Mouse (Mus musculus): ENCODE measurements around the gene Rbm17. TPM values are rescaled to one million over a fixed set of nuclear protein-coding genes. Genes with fewer than 3 reads are reported as not detected.

Rbm17 gene
- polyA plus RNA-seq, 1 experiment from 2014 or later, result 107 TPM

DNA sequence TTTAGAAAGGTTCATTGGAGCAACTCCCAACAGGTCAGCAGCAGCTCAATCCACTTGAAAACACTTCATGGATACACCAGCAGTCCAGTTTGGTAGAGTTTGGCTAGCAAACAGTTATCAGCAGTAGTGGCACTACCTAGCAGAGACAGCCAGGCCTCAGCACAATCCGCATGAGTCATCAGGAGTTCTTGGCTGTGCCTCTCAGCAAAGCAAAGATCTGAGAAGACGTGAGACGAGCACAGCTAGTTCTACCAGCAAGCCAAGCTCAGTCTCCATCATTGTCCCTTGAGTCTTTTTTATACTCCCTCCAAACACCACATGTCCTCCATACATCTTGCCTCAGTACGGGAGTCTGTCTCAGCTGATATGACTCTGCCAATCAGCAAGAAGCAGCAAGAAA lies 24.6 kb downstream of the Rbm17 start:
- 0 out of 2 replicates have a peak, but pooled peaks cover 5% of the 10 kb centered on the region for H3K9me3 ChIP-seq (replicated peaks)
- H3K27me3 ChIP-seq (replicated peaks), result no peaks in the 10 kb centered on the region
- no peaks in the 10 kb centered on the region for H3K4me1 ChIP-seq
- H3K27ac ChIP-seq, result no peak overlapping the region
- H3K36me3 ChIP-seq, result peaks cover 25% of the 10 kb centered on the region
- ATAC-seq, result no peak
- H3K4me3 ChIP-seq, result no peak overlapping the region
- H3K4me2 ChIP-seq, result no peak overlapping the region
- WGBS (ENCODE audit: insufficient replicate concordance), result 80% methylated on average over 4 of the region's 4 CpGs
- no peak overlapping the region for H3K9ac ChIP-seq

DNA sequence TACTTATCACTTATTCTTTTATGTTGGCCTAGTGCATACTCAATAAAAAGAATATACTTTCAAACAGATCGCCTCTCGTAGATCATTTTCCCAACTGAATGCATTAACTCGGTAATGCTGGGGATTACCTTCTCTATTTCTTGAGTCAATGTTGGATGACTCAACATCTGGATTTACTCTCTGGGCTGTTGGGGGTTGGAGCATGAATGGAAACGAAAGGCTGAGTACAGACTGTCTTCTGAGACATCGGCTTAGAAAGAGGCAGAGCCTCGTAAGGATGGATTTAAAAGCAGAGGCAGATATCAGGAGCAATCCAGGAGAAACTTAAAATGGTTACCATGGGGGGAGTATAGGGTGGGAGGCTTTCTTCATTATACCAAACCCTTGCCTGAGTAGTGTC lies 25.8 kb downstream of the Rbm17 start:
- 75% methylated on average over 6 of the region's 6 CpGs for WGBS (ENCODE audit: insufficient replicate concordance)
- H3K9me3 ChIP-seq (replicated peaks), result 0 out of 2 replicates have a peak, but pooled peaks cover 5% of the 10 kb centered on the region
- H3K4me2 ChIP-seq, result no peak overlapping the region
- no peak overlapping the region for H3K27ac ChIP-seq
- H3K36me3 ChIP-seq, result peaks cover 15% of the 10 kb centered on the region
- H3K4me3 ChIP-seq, result no peak overlapping the region
- no peak for ATAC-seq
- no peaks in the 10 kb centered on the region for H3K4me1 ChIP-seq
- H3K27me3 ChIP-seq (replicated peaks), result no peaks in the 10 kb centered on the region
- no peak overlapping the region for H3K9ac ChIP-seq

DNA sequence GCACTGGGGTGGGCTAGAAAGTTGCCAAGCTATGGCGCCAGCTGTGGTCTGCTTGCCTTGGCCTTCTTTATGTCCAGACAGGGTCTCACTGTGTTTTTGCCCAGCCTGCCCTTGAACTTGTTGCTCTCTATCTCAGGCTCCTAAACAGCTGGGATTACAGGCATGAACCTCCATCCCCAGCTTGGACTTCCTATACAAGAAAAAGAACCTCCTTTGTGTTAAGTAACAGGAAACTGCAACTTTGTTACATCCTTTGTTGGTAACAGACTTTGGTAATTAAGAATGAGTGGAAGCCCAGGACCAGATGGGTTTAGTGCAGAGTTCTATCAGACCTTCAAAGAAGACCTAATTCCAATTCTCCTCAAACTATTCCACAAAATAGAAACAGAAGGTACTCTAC lies 30.3 kb downstream of the Rbm17 start:
- H3K27me3 ChIP-seq (replicated peaks), result no peaks in the 10 kb centered on the region
- H3K27ac ChIP-seq, result no peak overlapping the region
- no peaks in the 10 kb centered on the region for H3K4me1 ChIP-seq
- H3K36me3 ChIP-seq, result no peaks in the 10 kb centered on the region
- no peak for ATAC-seq
- no peak overlapping the region for H3K4me2 ChIP-seq
- H3K4me3 ChIP-seq, result no peak overlapping the region
- H3K9ac ChIP-seq, result no peak overlapping the region
- 71% methylated on average over 1 of the region's 1 CpGs for WGBS (ENCODE audit: insufficient replicate concordance)
- H3K9me3 ChIP-seq (replicated peaks), result no peaks in the 10 kb centered on the region

DNA sequence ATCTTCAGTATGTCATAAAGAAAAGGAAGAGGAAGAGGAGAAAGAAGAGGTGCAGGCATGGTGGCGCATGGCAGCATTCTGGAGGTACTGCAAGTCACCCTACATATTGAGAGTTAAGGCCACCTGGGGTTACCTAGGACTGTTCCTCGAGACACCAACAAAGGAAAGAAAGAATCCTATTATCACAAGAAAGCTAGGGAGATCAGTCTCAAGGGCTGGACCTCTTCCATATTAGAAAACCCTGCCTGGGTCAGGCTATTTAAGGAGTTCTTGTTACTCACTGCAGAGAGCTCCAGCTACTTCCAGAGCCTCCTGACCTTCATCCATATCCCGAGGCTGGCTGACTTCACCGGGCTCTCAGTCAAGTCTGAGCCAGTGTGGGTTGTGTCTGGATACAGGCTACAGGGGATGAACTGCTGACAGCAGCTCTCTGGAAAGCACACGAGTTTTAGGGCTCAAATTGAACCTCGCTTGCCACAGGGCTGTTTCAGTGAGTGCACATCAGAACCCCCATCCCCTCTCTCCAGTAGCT lies 32.9 kb downstream of the Rbm17 start:
- no peaks in the 10 kb centered on the region for H3K36me3 ChIP-seq
- no peak overlapping the region for H3K27ac ChIP-seq
- H3K4me1 ChIP-seq, result no peaks in the 10 kb centered on the region
- WGBS (ENCODE audit: insufficient replicate concordance), result 50% methylated on average over 6 of the region's 6 CpGs
- no peaks in the 10 kb centered on the region for H3K9me3 ChIP-seq (replicated peaks)
- no peak overlapping the region for H3K9ac ChIP-seq
- no peak for ATAC-seq
- H3K4me2 ChIP-seq, result no peak overlapping the region
- H3K27me3 ChIP-seq (replicated peaks), result no peaks in the 10 kb centered on the region
- H3K4me3 ChIP-seq, result no peak overlapping the region

DNA sequence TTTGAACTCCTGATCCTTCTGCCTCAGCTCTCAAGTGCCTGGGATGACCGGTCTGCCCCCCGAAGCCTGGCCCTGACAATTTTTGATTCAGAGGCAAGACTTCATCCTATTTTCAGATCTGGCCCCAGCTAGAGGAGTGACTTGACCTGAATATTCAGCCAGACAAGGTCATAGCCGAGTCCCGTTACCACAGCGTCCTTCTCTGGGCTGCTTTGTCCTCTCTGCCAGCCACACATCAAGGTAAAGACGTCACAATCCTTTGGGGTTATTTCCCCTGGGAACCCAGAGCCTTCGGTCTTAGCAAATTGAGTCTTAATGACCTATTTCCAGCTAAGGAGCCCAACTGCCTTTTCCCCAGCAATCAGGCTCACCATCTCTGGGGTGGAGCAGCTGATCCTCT lies 35.5 kb downstream of the Rbm17 start:
- no peaks in the 10 kb centered on the region for H3K4me1 ChIP-seq
- no peaks in the 10 kb centered on the region for H3K9me3 ChIP-seq (replicated peaks)
- H3K4me2 ChIP-seq, result no peak overlapping the region
- H3K27me3 ChIP-seq (replicated peaks), result no peaks in the 10 kb centered on the region
- H3K9ac ChIP-seq, result no peak overlapping the region
- no peak overlapping the region for H3K4me3 ChIP-seq
- 76% methylated on average over 7 of the region's 7 CpGs for WGBS (ENCODE audit: insufficient replicate concordance)
- no peak for ATAC-seq
- no peak overlapping the region for H3K27ac ChIP-seq
- H3K36me3 ChIP-seq, result no peaks in the 10 kb centered on the region

DNA sequence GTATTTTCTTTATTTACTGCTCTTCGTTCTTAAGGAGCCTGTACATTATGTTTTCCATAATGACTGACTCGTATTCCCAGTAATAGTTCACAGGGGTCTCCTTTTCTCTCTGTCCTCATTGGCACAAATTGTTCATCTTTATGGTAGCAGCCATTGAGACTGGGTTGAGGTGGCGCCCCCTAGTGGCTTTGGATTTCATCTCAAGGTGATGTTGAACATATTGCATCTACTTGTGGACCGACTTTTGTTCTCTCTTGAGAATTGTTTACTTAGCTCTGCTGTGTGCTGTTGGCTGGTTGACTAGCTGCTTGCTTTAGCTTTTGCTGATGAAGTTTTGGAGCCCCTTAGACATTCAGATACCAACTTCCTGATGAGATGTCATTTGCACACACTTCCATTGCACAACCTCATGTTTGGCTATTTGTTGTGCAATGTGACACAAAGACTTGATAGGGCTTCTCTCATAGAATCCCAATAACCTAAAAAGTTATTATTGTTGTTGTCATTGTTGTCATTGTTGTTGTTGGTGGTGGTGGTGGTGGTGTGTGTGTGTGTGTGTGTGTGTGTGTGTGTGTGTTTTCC lies 36.1 kb downstream of the Rbm17 start:
- Histone ChIP-seq H3K9me3 (replicated peaks) (no peaks in the 10 kb centered on the region), H3K27me3 (replicated peaks) (no peaks in the 10 kb centered on the region), H3K4me3 (no peak overlapping the region), H3K27ac (no peak overlapping the region), H3K4me2 (no peak overlapping the region), H3K4me1 (no peaks in the 10 kb centered on the region), H3K9ac (no peak overlapping the region), H3K36me3 (no peaks in the 10 kb centered on the region)
- WGBS (ENCODE audit: insufficient replicate concordance), result 42% methylated on average over 4 of the region's 4 CpGs
- no peak for ATAC-seq

DNA sequence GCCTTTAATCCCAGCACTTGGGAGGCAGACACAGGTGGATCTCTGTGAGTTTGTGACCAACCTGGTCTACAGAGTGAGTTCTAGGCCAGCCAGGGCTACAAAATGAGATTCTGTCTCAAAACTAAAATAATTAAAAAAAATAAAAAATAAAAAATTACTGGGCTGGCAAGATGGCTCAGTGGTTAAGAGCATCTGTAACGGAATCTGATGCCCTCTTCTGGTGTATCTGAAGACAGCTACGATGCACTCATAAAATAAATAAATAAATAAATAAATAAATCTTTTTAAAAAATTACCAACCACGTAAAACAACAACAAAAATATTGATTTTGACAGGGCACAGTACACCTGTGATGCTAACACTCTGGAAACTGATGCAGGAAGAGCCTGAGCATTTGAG lies 37.1 kb downstream of the Rbm17 start:
- Histone ChIP-seq H3K4me2 (no peak overlapping the region), H3K4me3 (no peak overlapping the region), H3K27ac (no peak overlapping the region), H3K9me3 (replicated peaks) (no peaks in the 10 kb centered on the region), H3K4me1 (no peaks in the 10 kb centered on the region), H3K9ac (no peak overlapping the region), H3K36me3 (no peaks in the 10 kb centered on the region), H3K27me3 (replicated peaks) (no peaks in the 10 kb centered on the region)
- ATAC-seq, result no peak
- 62% methylated on average over 3 of the region's 3 CpGs for WGBS (ENCODE audit: insufficient replicate concordance)

DNA sequence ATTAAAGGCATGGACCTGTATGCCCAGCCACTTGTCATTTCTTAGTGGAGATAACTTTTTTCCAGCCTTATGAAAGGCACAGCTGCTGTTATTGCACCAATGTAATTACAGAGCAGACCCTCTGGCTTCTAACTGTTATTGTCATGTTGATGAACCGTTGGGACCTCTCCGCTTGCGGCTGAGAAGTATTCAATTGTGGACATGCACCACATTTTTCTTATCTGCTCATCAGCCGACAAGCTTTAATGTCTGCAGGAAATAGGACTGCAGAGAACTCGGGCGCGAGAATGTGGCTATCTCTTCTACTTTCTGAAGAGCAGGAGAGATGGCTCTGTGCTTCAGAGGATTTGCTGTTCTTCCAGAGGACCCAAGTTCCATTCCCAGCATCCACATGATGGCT lies 37.7 kb downstream of the Rbm17 start:
- H3K36me3 ChIP-seq, result no peaks in the 10 kb centered on the region
- H3K27ac ChIP-seq, result no peak overlapping the region
- no peak overlapping the region for H3K9ac ChIP-seq
- H3K4me3 ChIP-seq, result no peak overlapping the region
- H3K4me2 ChIP-seq, result no peak overlapping the region
- H3K27me3 ChIP-seq (replicated peaks), result no peaks in the 10 kb centered on the region
- H3K9me3 ChIP-seq (replicated peaks), result no peaks in the 10 kb centered on the region
- ATAC-seq, result no peak
- H3K4me1 ChIP-seq, result no peaks in the 10 kb centered on the region
- WGBS (ENCODE audit: insufficient replicate concordance), result 16% methylated on average over 7 of the region's 7 CpGs

DNA sequence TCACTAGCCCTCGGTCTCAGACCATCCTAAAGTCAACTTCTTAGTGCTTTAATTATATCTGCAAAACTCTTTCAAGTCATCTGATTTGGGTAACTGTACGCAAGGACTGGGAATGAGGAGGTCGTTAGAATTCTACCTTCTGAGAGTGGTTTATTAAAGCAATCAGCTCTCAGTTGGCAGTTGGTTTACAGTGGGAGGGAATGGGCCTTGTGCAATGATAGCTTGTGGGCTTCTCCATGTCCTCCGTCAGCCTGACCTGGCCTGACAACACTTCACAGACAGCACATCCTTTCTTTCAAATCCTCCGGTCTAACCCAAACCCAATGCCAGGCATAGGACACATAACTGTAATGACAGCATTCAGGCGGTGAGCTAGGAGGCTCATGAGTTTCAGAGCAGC lies 39.2 kb downstream of the Rbm17 start:
- Histone ChIP-seq H3K36me3 (no peaks in the 10 kb centered on the region), H3K9ac (no peak overlapping the region), H3K4me3 (no peak overlapping the region), H3K27ac (no peak overlapping the region), H3K9me3 (replicated peaks) (no peaks in the 10 kb centered on the region), H3K4me2 (no peak overlapping the region), H3K27me3 (replicated peaks) (no peaks in the 10 kb centered on the region), H3K4me1 (no peaks in the 10 kb centered on the region)
- 73% methylated on average over 6 of the region's 6 CpGs for WGBS (ENCODE audit: insufficient replicate concordance)
- no peak for ATAC-seq

DNA sequence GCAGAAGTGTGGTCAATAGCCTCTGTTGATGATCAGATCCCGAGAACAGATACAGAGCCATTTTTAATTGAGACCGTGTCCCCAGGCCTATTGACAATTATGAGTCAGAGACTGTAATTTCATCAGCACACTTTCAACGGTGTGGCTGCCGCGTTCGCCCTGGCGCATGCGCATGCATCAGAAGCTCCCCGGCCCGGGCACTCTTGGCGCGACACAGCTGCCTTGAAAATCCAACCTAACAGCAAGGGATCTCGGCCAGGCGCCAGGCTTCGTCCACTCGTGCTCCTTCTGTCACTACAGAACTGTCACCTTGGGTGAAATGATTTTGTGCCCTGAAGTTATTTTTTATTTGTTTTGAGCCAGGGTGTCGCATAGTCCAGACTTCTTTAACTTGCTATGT lies 40.7 kb downstream of the Rbm17 start:
- 83% methylated on average over 17 of the region's 17 CpGs for WGBS (ENCODE audit: insufficient replicate concordance)
- no peak overlapping the region for H3K4me3 ChIP-seq
- H3K36me3 ChIP-seq, result no peaks in the 10 kb centered on the region
- H3K4me1 ChIP-seq, result no peaks in the 10 kb centered on the region
- ATAC-seq, result no peak
- no peaks in the 10 kb centered on the region for H3K27me3 ChIP-seq (replicated peaks)
- no peak overlapping the region for H3K9ac ChIP-seq
- no peak overlapping the region for H3K4me2 ChIP-seq
- H3K27ac ChIP-seq, result no peak overlapping the region
- no peaks in the 10 kb centered on the region for H3K9me3 ChIP-seq (replicated peaks)

DNA sequence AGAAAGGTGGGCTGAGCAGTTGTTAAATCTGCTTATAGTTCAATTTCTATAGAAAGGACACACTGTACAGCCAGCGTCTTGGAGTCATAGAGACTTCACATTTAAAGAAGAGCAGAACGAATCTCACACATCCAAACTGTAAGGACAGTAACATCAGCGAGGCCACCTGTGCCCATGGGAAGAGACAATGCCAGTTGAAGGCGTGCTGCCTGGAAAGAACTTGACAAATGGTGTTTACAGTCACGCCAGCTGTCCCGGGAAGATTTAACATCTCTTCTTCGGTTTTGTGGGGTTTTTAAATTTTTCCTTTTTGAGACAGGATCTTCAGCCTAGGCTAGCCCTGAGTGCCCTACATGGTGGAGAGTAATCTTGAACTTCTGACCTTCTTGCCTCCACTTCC lies 45.3 kb downstream of the Rbm17 start:
- Histone ChIP-seq H3K36me3 (no peaks in the 10 kb centered on the region), H3K9ac (no peak overlapping the region), H3K27ac (no peak overlapping the region), H3K27me3 (replicated peaks) (peaks cover 11% of the 10 kb centered on the region), H3K4me2 (no peak overlapping the region), H3K4me1 (peaks cover 3% of the 10 kb centered on the region; the same call in 1 of the 2 replicates), H3K9me3 (replicated peaks) (no peaks in the 10 kb centered on the region), H3K4me3 (no peak overlapping the region)
- WGBS (ENCODE audit: insufficient replicate concordance), result 80% methylated on average over 7 of the region's 7 CpGs
- no peak for ATAC-seq

DNA sequence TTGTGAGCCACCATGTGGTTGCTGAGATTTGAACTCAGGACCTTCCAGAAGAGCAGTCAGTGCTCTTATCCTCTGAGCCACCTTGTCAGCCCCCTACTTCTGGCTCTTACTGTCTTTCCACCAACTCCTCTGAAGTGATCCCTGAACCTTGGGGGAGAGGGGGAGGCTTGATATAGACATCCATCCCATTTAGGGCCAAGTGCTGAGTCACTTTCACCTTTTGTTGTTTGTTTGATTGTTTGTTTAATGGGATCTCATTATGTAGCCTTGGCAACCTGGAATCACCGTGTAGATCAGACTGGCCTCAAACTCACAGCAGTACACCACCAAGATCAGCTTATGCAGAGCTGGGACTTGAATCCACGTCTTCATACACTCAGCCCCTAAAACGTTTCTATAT lies 46.7 kb downstream of the Rbm17 start:
- Histone ChIP-seq H3K4me3 (no peak overlapping the region), H3K27me3 (replicated peaks) (peaks cover 26% of the 10 kb centered on the region), H3K9ac (no peak overlapping the region), H3K9me3 (replicated peaks) (no peaks in the 10 kb centered on the region), H3K4me2 (no peak overlapping the region), H3K27ac (no peak overlapping the region), H3K36me3 (no peaks in the 10 kb centered on the region), H3K4me1 (peaks cover 17% of the 10 kb centered on the region)
- ATAC-seq, result no peak
- 57% methylated on average over 3 of the region's 3 CpGs for WGBS (ENCODE audit: insufficient replicate concordance)

DNA sequence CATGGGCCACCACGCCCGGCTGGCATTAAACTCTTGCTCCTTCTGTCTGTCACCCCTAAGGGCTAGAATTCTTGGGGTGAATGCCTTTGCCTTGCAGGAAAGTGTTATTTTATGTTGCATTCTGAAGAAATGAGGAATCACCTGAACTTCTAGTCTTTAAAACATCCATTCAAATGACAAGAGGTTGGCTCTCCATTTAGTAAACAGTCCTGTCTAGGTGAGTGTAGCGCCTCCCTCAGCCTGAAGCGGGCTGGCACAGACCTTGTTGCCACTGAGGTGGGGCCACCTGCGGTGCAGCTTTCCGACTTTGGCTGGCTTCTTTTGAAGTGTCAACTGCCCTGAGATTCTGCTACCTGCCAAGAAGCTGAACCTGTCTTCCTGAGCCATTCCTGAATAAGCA lies 48.6 kb downstream of the Rbm17 start:
- no peak for ATAC-seq
- no peaks in the 10 kb centered on the region for H3K9me3 ChIP-seq (replicated peaks)
- H3K27me3 ChIP-seq (replicated peaks), result peaks cover 32% of the 10 kb centered on the region
- WGBS (ENCODE audit: insufficient replicate concordance), result 76% methylated on average over 6 of the region's 6 CpGs
- H3K36me3 ChIP-seq, result no peaks in the 10 kb centered on the region
- H3K4me3 ChIP-seq, result no peak overlapping the region
- H3K27ac ChIP-seq, result no peak overlapping the region
- H3K4me1 ChIP-seq, result peaks cover 22% of the 10 kb centered on the region
- H3K4me2 ChIP-seq, result no peak overlapping the region
- no peak overlapping the region for H3K9ac ChIP-seq

Data from liver, embryonic 12.5 days (tissue).